Mouse (Mus musculus) embryonic fibroblast, embryonic 13.5 days (primary cell): Measurements from ENCODE around the gene Ppa1.

Source experiments
- CTCF ChIP-seq: IDR thresholded peaks from 2 replicates; pipeline ENCODE4 v1.5.1; 2011; ENCODE audit warnings: mild to moderate bottlenecking, control low read depth, low read length, moderate library complexity, borderline replicate concordance; ENCODE audit not compliant: insufficient read depth
- POLR2A ChIP-seq: IDR thresholded peaks from 2 replicates; pipeline ENCODE4 v1.6.1; 2011; ENCODE audit warnings: low read depth, mild to moderate bottlenecking, control low read depth, low read length, moderate library complexity

DNA sequence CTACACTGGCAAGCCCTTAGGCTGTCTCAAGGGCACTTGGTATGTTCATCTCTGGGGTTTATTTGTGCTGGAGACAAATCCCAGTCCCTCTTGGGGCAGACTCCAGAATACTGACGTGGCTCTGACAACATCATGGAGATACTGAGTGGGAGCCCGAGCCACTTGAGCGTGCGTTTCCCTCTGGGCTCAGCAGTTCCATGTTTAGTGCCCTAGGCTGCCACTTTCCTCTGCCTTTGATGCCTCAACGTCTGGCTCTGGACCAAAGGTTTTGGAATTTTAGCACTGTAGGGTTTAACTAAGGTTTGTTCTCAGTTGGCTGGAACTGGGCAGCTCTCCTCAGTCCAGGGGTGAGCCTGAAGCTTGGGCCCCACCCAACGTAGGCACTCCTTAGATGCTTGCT lies 74.9 kb downstream of the Ppa1 start:
- TF ChIP-seq CTCF (no peak), POLR2A (no peak)
